Mouse (Mus musculus) kidney, adult 2 months (tissue): ENCODE data around the gene Trip13. TPM values are rescaled to one million over a fixed set of nuclear protein-coding genes. Genes with fewer than 3 reads are reported as not detected.

Source experiments
- DNase-seq: peaks from one replicate; pipeline ENCODE4 v3.0.0; 2021
- H3K27ac ChIP-seq: fragments of 200-500 bp; 2 replicates; pipeline ENCODE4 v1.5.1; 2012; ENCODE audit warnings: low read depth, low read length, control low read depth, inconsistent platforms; ENCODE audit not compliant: insufficient read depth
- H3K27me3 ChIP-seq: fragments of 200-500 bp; replicated peaks from 2 replicates; pipeline ENCODE4 v1.6.1; 2012; ENCODE audit warnings: mild to moderate bottlenecking, moderate library complexity, low read length, inconsistent platforms; ENCODE audit not compliant: control insufficient read depth, insufficient read depth
- H3K36me3 ChIP-seq: fragments of 200-500 bp; 2 replicates; pipeline ENCODE4 v1.6.1; 2012; ENCODE audit warnings: mild to moderate bottlenecking, moderate library complexity, low read length, inconsistent platforms; ENCODE audit not compliant: control insufficient read depth, insufficient read depth
- H3K4me1 ChIP-seq: fragments of 200-500 bp; 2 replicates; pipeline ENCODE4 v1.6.1; 2011; ENCODE audit warnings: low read length; ENCODE audit not compliant: control insufficient read depth, insufficient read depth
- H3K4me3 ChIP-seq: fragments of 200-500 bp; 2 replicates; pipeline ENCODE4 v1.5.1; 2011; ENCODE audit warnings: mild to moderate bottlenecking, low read depth, low read length, control low read depth; ENCODE audit not compliant: insufficient read depth
- CTCF ChIP-seq: fragments of 200-500 bp; conservative IDR thresholded peaks from 2 replicates; pipeline ENCODE4 v1.5.1; 2011; ENCODE audit warnings: low read depth, mild to moderate bottlenecking, control low read depth, low read length, moderate library complexity, mixed read lengths; ENCODE audit not compliant: insufficient read depth, insufficient read length
- POLR2A ChIP-seq: fragments of 200-500 bp; IDR thresholded peaks from one replicate; pipeline ENCODE4 v1.6.1; 2011; ENCODE audit warnings: low read depth, low read length, control low read depth
- WGBS: fragments of 180-500 bp; shearing (Covaris S2); methylation state at CpG from one replicate; pipeline ENCODE4 v1.1.7; 2018; 5-methylcytosine and 5-hydroxymethylcytosine counted together
- polyA plus RNA-seq: library from polyadenylated mRNA; depleted of rRNA; stranded (reverse); fragments of >200 nt; gene quantifications from 2 replicates; pipeline ENCODE4 v1.2.3, GENCODE M21; 2012

Gene Trip13
- polyA plus RNA-seq, 1 experiment, result 0.25 TPM

GRCm38 (mm10) chr13:73936938-73937320, 655 bp downstream of the Trip13 start:
- TF ChIP-seq POLR2A (no peak), CTCF (no peak)
- H3K36me3 ChIP-seq, result no peaks in the 10 kb centered on the region
- no peak overlapping the region for H3K27ac ChIP-seq
- WGBS, result 14% methylated on average over 5 of the region's 5 CpGs
- peak overlapping the region; percentile 96 for H3K4me3 ChIP-seq
- 0 out of 2 replicates have a peak, but pooled peaks cover 7% of the 10 kb centered on the region for H3K4me1 ChIP-seq
- H3K27me3 ChIP-seq, result no peaks in the 10 kb centered on the region
- DNase-seq, result no peak

GRCm38 (mm10) chr13:73932201-73932600, 5.4 kb downstream of the Trip13 start:
- TF ChIP-seq POLR2A (no peak), CTCF (no peak)
- Histone ChIP-seq H3K4me1 (0 out of 2 replicates have a peak, but pooled peaks cover 2% of the 10 kb centered on the region), H3K27me3 (no peaks in the 10 kb centered on the region), H3K27ac (no peak overlapping the region), H3K4me3 (no peak overlapping the region), H3K36me3 (no peaks in the 10 kb centered on the region)
- WGBS, result 86% methylated on average over 10 of the region's 10 CpGs
- DNase-seq, result no peak

GRCm38 (mm10) chr13:73913066-73913465, 24.5 kb downstream of the Trip13 start:
- H3K27ac ChIP-seq, result no peak overlapping the region
- no peak for DNase-seq
- 98% methylated on average over 4 of the region's 4 CpGs for WGBS
- no peak overlapping the region for H3K4me3 ChIP-seq
- no peaks in the 10 kb centered on the region for H3K27me3 ChIP-seq
- H3K36me3 ChIP-seq, result no peaks in the 10 kb centered on the region
- no peak for TF ChIP-seq CTCF
- no peak for TF ChIP-seq POLR2A
- no peaks in the 10 kb centered on the region for H3K4me1 ChIP-seq

- H3K27ac ChIP-seq, result no peak overlapping the region
- WGBS, result 49% methylated on average over 2 of the region's 2 CpGs
- DNase-seq, result peak; percentile 59
- TF ChIP-seq CTCF, result peak; percentile 67
- TF ChIP-seq POLR2A, result no peak
- H3K36me3 ChIP-seq, result no peaks in the 10 kb centered on the region
- no peaks in the 10 kb centered on the region for H3K27me3 ChIP-seq
- H3K4me1 ChIP-seq, result no peaks in the 10 kb centered on the region
- H3K4me3 ChIP-seq, result no peak overlapping the region
Observed at GRCm38 (mm10) chr13:73907683-73908412, 29.7 kb downstream of the Trip13 start.

- Histone ChIP-seq H3K4me3 (no peak overlapping the region), H3K36me3 (no peaks in the 10 kb centered on the region), H3K4me1 (no peaks in the 10 kb centered on the region), H3K27me3 (no peaks in the 10 kb centered on the region), H3K27ac (no peak overlapping the region)
- WGBS, result 81% methylated on average over 5 of the region's 5 CpGs
- DNase-seq, result no peak
- no peak for TF ChIP-seq POLR2A
- TF ChIP-seq CTCF, result no peak
Observed at GRCm38 (mm10) chr13:73907136-73907535, 30.4 kb downstream of the Trip13 start.

GRCm38 (mm10) chr13:73897561-73897960, 40.0 kb downstream of the Trip13 start:
- Histone ChIP-seq H3K27me3 (no peaks in the 10 kb centered on the region), H3K4me1 (no peaks in the 10 kb centered on the region), H3K36me3 (no peaks in the 10 kb centered on the region), H3K4me3 (no peak overlapping the region), H3K27ac (no peak overlapping the region)
- TF ChIP-seq CTCF (no peak), POLR2A (no peak)
- DNase-seq, result peak; percentile 58
- 48% methylated on average over 3 of the region's 3 CpGs for WGBS

- TF ChIP-seq POLR2A, result no peak
- TF ChIP-seq CTCF, result no peak
- peak; percentile 76 for DNase-seq
- no peaks in the 10 kb centered on the region for H3K4me1 ChIP-seq
- H3K27ac ChIP-seq, result peak overlapping the region; percentile 26; the same call in 1 of the 2 replicates
- WGBS, result 54% methylated on average over 6 of the region's 6 CpGs
- no peaks in the 10 kb centered on the region for H3K27me3 ChIP-seq
- H3K4me3 ChIP-seq, result no peak overlapping the region
- no peaks in the 10 kb centered on the region for H3K36me3 ChIP-seq
Observed at GRCm38 (mm10) chr13:73892493-73893178, 44.9 kb downstream of the Trip13 start.
